Mouse (Mus musculus) CD4-positive naive resting alpha-beta T cell, adult 57 days (primary cell): ENCODE results near the gene Tuba8. TPM values are rescaled to one million over a fixed set of nuclear protein-coding genes. Genes with fewer than 3 reads are reported as not detected.

Experiments
- total RNA-seq: library from RNA; stranded (reverse); gene quantifications from one replicate; pipeline ENCODE4 v1.2.4, GENCODE M21; 2023

The Tuba8 gene
- not detected for total RNA-seq

GRCm38 (mm10) chr6:121210149-121210925 is at the start of gene Tuba8:
TSS of gene Tuba8 (plus strand) at chr6:121210696.

GRCm38 (mm10) chr6:121183414-121184173 is 26.9 kb upstream of the Tuba8 start, which contains the start of gene Pex26:
TSS of gene Pex26 (plus strand) at chr6:121183667.

GRCm38 (mm10) chr6:121245127-121246036 is 34.9 kb downstream of the Tuba8 start, which contains the start of gene Usp18:
TSS of gene Usp18 (plus strand) at chr6:121245906.

Other genes starting within 250 kb of the Tuba8 start
- gene Mical3, start 79.7 kb upstream of the Tuba8 start, total RNA-seq: 42.6 TPM
- 10.3 TPM for gene Pex26, start 27.0 kb upstream of the Tuba8 start, total RNA-seq
- 18.5 TPM for gene Usp18, start 35.2 kb downstream of the Tuba8 start, total RNA-seq
- not detected for gene Slc6a13, start 89.5 kb downstream of the Tuba8 start, total RNA-seq
- gene Slc6a12, start 132.4 kb downstream of the Tuba8 start, total RNA-seq: not detected